29 mouse cellular contexts compared by ENCODE assay signal in genomic region chr17:56359183-56359725, GRCm38 (mm10). TPM values are rescaled to one million over a fixed set of nuclear protein-coding genes. Genes with fewer than 3 reads are reported as not detected.
DNase-seq lines count a peak whose midpoint lies in the region; ATAC-seq and TF ChIP-seq lines count a peak whose summit lies in the region.
"Had no signal": no experiment of that assay in that cellular context is flagged by ENCODE, and none has a peak within 500 bp of the region (broad histone marks: within the 10 kb centered on the region; RNA-seq: fewer than 3 reads in every experiment).

No protein-coding gene starts in this region.

- H3K9me3 ChIP-seq in intestine, postnatal 0 days (ENCODE audit: control insufficient read depth), result no peaks in the 10 kb centered on the region
- no peaks in the 10 kb centered on the region for H3K9me3 ChIP-seq in intestine, embryonic 16.5 days (ENCODE audit: control insufficient read depth, low read length)
- no peaks in the 10 kb centered on the region for H3K9me3 ChIP-seq in megakaryocyte, embryonic 14.5 days
- H3K9me3 ChIP-seq: forebrain, embryonic 15.5 days; midbrain, embryonic 12.5 days had no signal

- no peaks in the 10 kb centered on the region for H3K27me3 ChIP-seq in intestine, postnatal 0 days (replicated peaks; ENCODE audit: control insufficient read depth, insufficient read depth, low read length)
- no peaks in the 10 kb centered on the region for H3K27me3 ChIP-seq in intestine, embryonic 16.5 days (replicated peaks; ENCODE audit: control insufficient read depth, insufficient read depth, low read length)
- H3K27me3 ChIP-seq in megakaryocyte, embryonic 14.5 days (replicated peaks), result no peaks in the 10 kb centered on the region
- H3K27me3 ChIP-seq: forebrain, embryonic 15.5 days; midbrain, embryonic 12.5 days had no signal

- no peak for ATAC-seq in intestine, postnatal 0 days
- no peak for ATAC-seq in intestine, embryonic 16.5 days
- ATAC-seq in megakaryocyte, adult 5-6 weeks (ENCODE audit: poor library complexity, severe bottlenecking), result no peak
- ATAC-seq: forebrain, embryonic 15.5 days; lung, postnatal 0 days had no signal

- TF ChIP-seq CTCF in intestine, postnatal 0 days (IDR thresholded peaks at IDR 0.05; ENCODE audit: low read depth), result 0 out of 2 replicates have a peak, but pooled peaks have one; percentile 30

- H3K4me2 ChIP-seq in intestine, postnatal 0 days (replicated peaks; ENCODE audit: low read depth), result no peak overlapping the region
- no peak overlapping the region for H3K4me2 ChIP-seq in intestine, embryonic 16.5 days (ENCODE audit: low read depth, low read length)
- H3K4me2 ChIP-seq: forebrain, embryonic 15.5 days; heart, embryonic 11.5 days; midbrain, embryonic 12.5 days had no signal

- H3K4me3 ChIP-seq in intestine, postnatal 0 days (ENCODE audit: low read depth, low read length), result no peak overlapping the region
- H3K4me3 ChIP-seq in intestine, embryonic 16.5 days (ENCODE audit: low read length), result no peak overlapping the region
- peak overlapping the region; percentile 10 for H3K4me3 ChIP-seq in megakaryocyte, embryonic 14.5 days (replicated peaks)
- H3K4me3 ChIP-seq: forebrain, embryonic 15.5 days; midbrain, embryonic 12.5 days had no signal

- no peak overlapping the region for H3K27ac ChIP-seq in intestine, postnatal 0 days (ENCODE audit: low read depth, low read length)
- no peak overlapping the region for H3K27ac ChIP-seq in intestine, embryonic 16.5 days (ENCODE audit: low read length)
- H3K27ac ChIP-seq: macrophage; midbrain, embryonic 12.5 days had no signal

- H3K36me3 ChIP-seq in intestine, postnatal 0 days (ENCODE audit: control insufficient read depth, insufficient read depth), result peaks cover 47% of the 10 kb centered on the region
- peaks cover 4% of the 10 kb centered on the region; the same call in 1 of the 2 replicates for H3K36me3 ChIP-seq in intestine, embryonic 16.5 days (ENCODE audit: control insufficient read depth, insufficient read depth, low read length)
- peaks cover 92% of the 10 kb centered on the region for H3K36me3 ChIP-seq in megakaryocyte, embryonic 14.5 days (replicated peaks; ENCODE audit: low read length)

- no peak overlapping the region for H3K9ac ChIP-seq in intestine, postnatal 0 days (ENCODE audit: low read depth, low read length)
- no peak overlapping the region for H3K9ac ChIP-seq in intestine, embryonic 16.5 days (ENCODE audit: low read depth, low read length)
- H3K9ac ChIP-seq: forebrain, embryonic 15.5 days; midbrain, embryonic 12.5 days had no signal

- WGBS in intestine, postnatal 0 days, result 93% methylated on average over 3 of the region's 3 CpGs
- WGBS in intestine, embryonic 16.5 days, result 84% methylated on average over 3 of the region's 3 CpGs

- DNase-seq in brain, adult 2 months (ENCODE audit: low read depth, low spot score), result peak; percentile 78
- no peak for DNase-seq in adrenal gland, adult 2 months
- no peak for DNase-seq in adrenal gland, adult 8-10 months
- DNase-seq: gastrocnemius, postnatal 14 days; heart, adult 11 months; kidney, adult 8-10 months; kidney, postnatal 14 days; thymus, postnatal 25 days had no signal

- H3K4me1 ChIP-seq in intestine, postnatal 0 days (replicated peaks; ENCODE audit: control insufficient read depth, insufficient read depth, low read length), result no peaks in the 10 kb centered on the region
- H3K4me1 ChIP-seq in intestine, embryonic 16.5 days (ENCODE audit: control insufficient read depth, insufficient read depth, low read length), result no peaks in the 10 kb centered on the region
- peaks cover 91% of the 10 kb centered on the region for H3K4me1 ChIP-seq in megakaryocyte, embryonic 14.5 days

RNA-seq across cellular contexts. Expression of gene Kdm4b, which starts 33.4 kb away (rescaled TPM):
- 8.1 TPM in 2 replicates for polyA plus RNA-seq in intestine, postnatal 0 days (2015; fragmentation: Nextera tagmentation; extraction: Ambion mirVana)
- 21.3 and 22.5 TPM in 2 replicates for polyA plus RNA-seq in intestine, embryonic 16.5 days (2015; fragmentation: Nextera tagmentation; extraction: Ambion mirVana)
- 31.1 and 55.9 TPM in 2 replicates for polyA plus RNA-seq in megakaryocyte, embryonic 14.5 days (2012; ENCODE audit: insufficient read depth, low replicate concordance)
- total RNA-seq in megakaryocyte, adult 5-6 weeks (2015), result 8.0 and 10.8 TPM in 2 replicates
- total RNA-seq in megakaryocyte, adult 5-6 weeks (2017), result 6.7 and 7.1 TPM in 2 replicates
- total RNA-seq in adrenal gland, adult 2 months (2021), result 10 to 100 TPM; 37.6 to 37.8 TPM
- 53.7 and 56.4 TPM in 2 replicates for polyA plus RNA-seq in adrenal gland, adult 2 months (2012; rRNA removed)
- 10 to 100 TPM; 36.7 to 54.1 (median 47.4) TPM for total RNA-seq in adrenal gland, adult 8-10 months (2022)

RNA-seq across cellular contexts. Expression of gene Uhrf1, which starts 56.1 kb away (rescaled TPM):
- 22.5 and 23.5 TPM in 2 replicates for polyA plus RNA-seq in intestine, postnatal 0 days (2015; fragmentation: Nextera tagmentation; extraction: Ambion mirVana)
- 103 and 114 TPM in 2 replicates for polyA plus RNA-seq in intestine, embryonic 16.5 days (2015; fragmentation: Nextera tagmentation; extraction: Ambion mirVana)
- 12.4 and 22.6 TPM in 2 replicates for polyA plus RNA-seq in megakaryocyte, embryonic 14.5 days (2012; ENCODE audit: insufficient read depth, low replicate concordance)
- 39.3 and 52.3 TPM in 2 replicates for total RNA-seq in megakaryocyte, adult 5-6 weeks (2015)
- 83.7 and 101 TPM in 2 replicates for total RNA-seq in megakaryocyte, adult 5-6 weeks (2017)
- 1 to 10 TPM; 3.1 to 3.5 TPM for total RNA-seq in adrenal gland, adult 2 months (2021)
- 2.7 and 3.0 TPM in 2 replicates for polyA plus RNA-seq in adrenal gland, adult 2 months (2012; rRNA removed)
- 1 to 10 TPM; 1.8 to 3.4 (median 2.6) TPM for total RNA-seq in adrenal gland, adult 8-10 months (2022)

RNA-seq across cellular contexts. Expression of gene Arrdc5, which starts 59.2 kb away (rescaled TPM):
- polyA plus RNA-seq in intestine, postnatal 0 days (2015; fragmentation: Nextera tagmentation; extraction: Ambion mirVana), result not detected in 2 replicates
- polyA plus RNA-seq in intestine, embryonic 16.5 days (2015; fragmentation: Nextera tagmentation; extraction: Ambion mirVana), result not detected in 2 replicates
- polyA plus RNA-seq in megakaryocyte, embryonic 14.5 days (2012; ENCODE audit: insufficient read depth, low replicate concordance), result not detected in 2 replicates
- total RNA-seq in megakaryocyte, adult 5-6 weeks (2015), result not detected in 2 replicates
- not detected in 2 replicates for total RNA-seq in megakaryocyte, adult 5-6 weeks (2017)
- not detected for total RNA-seq in adrenal gland, adult 2 months (2021)
- not detected in 2 replicates for polyA plus RNA-seq in adrenal gland, adult 2 months (2012; rRNA removed)
- not detected for total RNA-seq in adrenal gland, adult 8-10 months (2022)
- total RNA-seq: adrenal gland, postnatal 4 days; gastrocnemius, postnatal 14 days; hematopoietic stem cell, adult 5-6 weeks; layer of hippocampus, adult 8-10 months; left cerebral cortex, adult 18-20 months; left cerebral cortex, postnatal 36 days; monocyte, adult 5-6 weeks had no signal
- polyA plus RNA-seq: C2C12; forebrain, embryonic 15.5 days; heart, embryonic 11.5 days; heart, postnatal 0 days; limb, embryonic 14.5 days; liver, embryonic 16.5 days; lung, postnatal 0 days; macrophage; midbrain, embryonic 12.5 days; neural tube, embryonic 11.5 days; stomach, embryonic 14.5 days had no signal
